Mouse (Mus musculus) heart, postnatal 0 days (tissue): ENCODE results near the gene Eln. TPM values are rescaled to one million over a fixed set of nuclear protein-coding genes. Genes with fewer than 3 reads are reported as not detected.

Source experiments
- ATAC-seq: fragments of 200-750 bp; cut with Nextera tagmentation; 2 replicates; pipeline ENCODE4 v1.8.0; 2017; ENCODE audit warnings: low read depth, moderate number of reproducible peaks, moderate library complexity; ENCODE audit not compliant: insufficient read depth
- DNase-seq: peaks from one replicate; pipeline ENCODE4 v3.0.0-alpha.2; 2016; ENCODE audit warnings: low spot score
- H3K27ac ChIP-seq: fragments of 300-500 bp; sonication (generic); 2 replicates; pipeline ENCODE4 v1.5.1; 2014; ENCODE audit warnings: low read depth, mild to moderate bottlenecking
- H3K27me3 ChIP-seq: fragments of 300-500 bp; sonication (generic); 2 replicates; pipeline ENCODE4 v1.6.1; 2014; ENCODE audit warnings: low read length, mixed read lengths; ENCODE audit not compliant: control insufficient read depth, insufficient read depth
- H3K36me3 ChIP-seq: fragments of 300-500 bp; sonication (generic); replicated peaks from 2 replicates; pipeline ENCODE4 v1.6.1; 2014; ENCODE audit warnings: low read length, mixed read lengths; ENCODE audit not compliant: control insufficient read depth, insufficient read depth
- H3K4me1 ChIP-seq: fragments of 300-500 bp; sonication (generic); 2 replicates; pipeline ENCODE4 v1.6.1; 2014; ENCODE audit warnings: antibody characterized with exemption; ENCODE audit not compliant: control insufficient read depth, insufficient read depth
- H3K4me2 ChIP-seq: fragments of 300-500 bp; sonication (generic); 2 replicates; pipeline ENCODE4 v1.6.1; 2014; ENCODE audit warnings: low read depth, mild to moderate bottlenecking, low read length, moderate library complexity
- H3K4me3 ChIP-seq: fragments of 300-500 bp; sonication (generic); 2 replicates; pipeline ENCODE4 v1.5.1; 2014; ENCODE audit warnings: low read depth, low read length
- H3K9ac ChIP-seq: fragments of 300-500 bp; sonication (generic); replicated peaks from 2 replicates; pipeline ENCODE4 v1.6.1; 2014; ENCODE audit warnings: low read depth, low read length, mixed read lengths
- H3K9me3 ChIP-seq: fragments of 300-500 bp; sonication (generic); replicated peaks from 2 replicates; pipeline ENCODE4 v1.6.1; 2016; ENCODE audit warnings: low read length; ENCODE audit not compliant: control insufficient read depth
- CTCF ChIP-seq: IDR thresholded peaks from 2 replicates; pipeline ENCODE4 v1.5.1; 2016; ENCODE audit warnings: antibody characterized with exemption, control low read depth, low read depth
- EP300 ChIP-seq: IDR thresholded peaks from 2 replicates; pipeline ENCODE4 v1.6.1; 2016; ENCODE audit warnings: antibody characterized with exemption, low read depth
- WGBS: fragments of 180-500 bp; shearing (Covaris S2); extraction: QIAGEN DNeasy Blood & Tissue Kit; methylation state at CpG from one replicate; pipeline ENCODE4 v1.1.7; 2014; 5-methylcytosine and 5-hydroxymethylcytosine counted together
- polyA plus RNA-seq: library from polyadenylated mRNA; unstranded; fragments of >200 nt; fragmentation: Nextera tagmentation; extraction: Ambion mirVana; gene quantifications from 2 replicates; pipeline ENCODE4 v1.2.1, GENCODE M21; 2015
- total RNA-seq: library from RNA; depleted of rRNA; stranded (reverse); fragments of >200 nt; gene quantifications from 2 replicates; pipeline ENCODE4 v1.2.3, GENCODE M21; 2014; ENCODE audit warnings: low replicate concordance; rRNA removed

The Eln gene
- total RNA-seq (313 and 411 TPM in 2 replicates), polyA plus RNA-seq (362 and 388 TPM in 2 replicates)

- 0 out of 2 replicates have a peak within 1 kb of the TSS, but pooled peaks have one; percentile 41 for H3K9ac ChIP-seq
- H3K4me2 ChIP-seq, result peak within 1 kb of the TSS; percentile 69
- DNase-seq (peak; percentile 32), ATAC-seq (peak; percentile 39)
- H3K9me3 ChIP-seq, result no peaks in the 10 kb centered on the region
- H3K27ac ChIP-seq, result peak within 1 kb of the TSS; percentile 55
- TF ChIP-seq EP300, result no peak
- TF ChIP-seq CTCF, result no peak
- peak within 1 kb of the TSS; percentile 48 for H3K4me3 ChIP-seq
- no peaks in the 10 kb centered on the region for H3K36me3 ChIP-seq
- peaks cover 15% of the 10 kb centered on the region for H3K27me3 ChIP-seq
- WGBS, result 2% methylated on average over 22 of the region's 28 CpGs
- peaks cover 8% of the 10 kb centered on the region for H3K4me1 ChIP-seq
Measured at GRCm38 (mm10) chr5:134746890-134747511, at the start of gene Eln. TSS of gene Eln (minus strand) at chr5:134747323.

- Histone ChIP-seq H3K4me1 (peaks cover 15% of the 10 kb centered on the region), H3K36me3 (no peaks in the 10 kb centered on the region), H3K4me2 (no peak overlapping the region), H3K9me3 (peaks cover 13% of the 10 kb centered on the region), H3K27me3 (peaks cover 8% of the 10 kb centered on the region; the same call in 1 of the 2 replicates), H3K27ac (no peak overlapping the region), H3K4me3 (no peak overlapping the region), H3K9ac (no peak overlapping the region)
- 81% methylated on average over 15 of the region's 15 CpGs for WGBS
- TF ChIP-seq EP300 (no peak), CTCF (no peak)
- ATAC-seq, result no peak
- no peak for DNase-seq
Measured at GRCm38 (mm10) chr5:134790080-134790995, 43.2 kb upstream of the Eln start.

GRCm38 (mm10) chr5:134788237-134788636 lies 41.1 kb upstream of the Eln start:
- DNase-seq (peak; percentile 85), ATAC-seq (peak; percentile 77)
- Histone ChIP-seq H3K9me3 (peaks cover 13% of the 10 kb centered on the region), H3K9ac (no peak overlapping the region), H3K27me3 (peaks cover 8% of the 10 kb centered on the region; the same call in 1 of the 2 replicates), H3K4me3 (no peak overlapping the region), H3K36me3 (no peaks in the 10 kb centered on the region), H3K27ac (no peak overlapping the region), H3K4me2 (no peak overlapping the region), H3K4me1 (peaks cover 15% of the 10 kb centered on the region)
- no peak for TF ChIP-seq CTCF
- TF ChIP-seq EP300, result no peak
- WGBS, result 10% methylated on average over 12 of the region's 12 CpGs

GRCm38 (mm10) chr5:134785691-134786371 lies 38.7 kb upstream of the Eln start:
- peak overlapping the region; percentile 58 for H3K27ac ChIP-seq
- DNase-seq (peak; percentile 27), ATAC-seq (peak; percentile 53; the same call in 1 of the 2 replicates)

GRCm38 (mm10) chr5:134783794-134784193 lies 36.7 kb upstream of the Eln start:
- WGBS, result 67% methylated on average over 2 of the region's 2 CpGs

More at GRCm38 (mm10) chr5:134785691-134786371, 38.7 kb upstream of the Eln start:
- Histone ChIP-seq H3K36me3 (no peaks in the 10 kb centered on the region), H3K9ac (no peak overlapping the region), H3K4me2 (no peak overlapping the region), H3K9me3 (no peaks in the 10 kb centered on the region), H3K4me1 (peaks cover 15% of the 10 kb centered on the region), H3K27me3 (peaks cover 8% of the 10 kb centered on the region; the same call in 1 of the 2 replicates), H3K4me3 (no peak overlapping the region)
- WGBS, result 54% methylated on average over 25 of the region's 25 CpGs
- TF ChIP-seq EP300 (no peak), CTCF (no peak)

More at GRCm38 (mm10) chr5:134783794-134784193, 36.7 kb upstream of the Eln start:
- Histone ChIP-seq H3K4me1 (peaks cover 18% of the 10 kb centered on the region), H3K27ac (no peak overlapping the region), H3K36me3 (no peaks in the 10 kb centered on the region), H3K4me3 (no peak overlapping the region), H3K4me2 (no peak overlapping the region), H3K27me3 (peaks cover 4% of the 10 kb centered on the region; the same call in 1 of the 2 replicates), H3K9me3 (no peaks in the 10 kb centered on the region), H3K9ac (no peak overlapping the region)
- ATAC-seq (no peak), DNase-seq (no peak)
- TF ChIP-seq EP300, result no peak
- TF ChIP-seq CTCF, result no peak
